Mouse (Mus musculus): ENCODE data around the gene Plpp3. TPM values are rescaled to one million over a fixed set of nuclear protein-coding genes. Genes with fewer than 3 reads are reported as not detected.
"Not testable (repeated sequence)": the region's sequence is repeated elsewhere in the genome, so short reads cannot be mapped to it uniquely, and the experiment has no call there.

The Plpp3 gene
- polyA plus RNA-seq, 1 experiment from 2014 or later: 75.6 TPM

DNA sequence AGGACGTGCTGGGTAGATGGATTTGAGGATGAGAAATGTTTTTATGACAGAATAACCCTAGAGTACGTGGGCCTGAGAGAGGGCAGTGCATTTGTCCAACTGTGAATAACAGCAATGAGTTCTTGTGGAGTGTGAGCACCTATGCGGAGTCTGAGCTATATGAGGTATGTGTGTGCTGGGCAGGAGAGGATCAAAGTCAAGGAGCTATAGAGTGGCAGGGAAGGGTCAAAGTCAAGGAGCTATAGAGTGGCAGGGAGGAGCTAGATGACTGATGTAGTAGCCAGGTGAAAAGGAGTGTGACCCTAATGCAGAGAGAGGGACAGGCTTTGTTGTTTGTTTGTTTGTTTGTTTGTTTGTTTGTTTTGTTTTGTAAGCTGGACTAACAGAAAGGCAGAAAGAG is 98.0 kb downstream of the Plpp3 start:
- no peaks in the 10 kb centered on the region for H3K27me3 ChIP-seq
- no peak overlapping the region for H3K4me3 ChIP-seq
- H3K4me1 ChIP-seq: no peaks in the 10 kb centered on the region
- WGBS: 86% methylated on average over 3 of the region's 3 CpGs
- H3K9me3 ChIP-seq: no peaks in the 10 kb centered on the region
- no peak overlapping the region for H3K27ac ChIP-seq (replicated peaks)
- no peak overlapping the region for H3K4me2 ChIP-seq (replicated peaks)
- no peak for ATAC-seq (replicated peaks)
- H3K9ac ChIP-seq (replicated peaks): no peak overlapping the region
- no peaks in the 10 kb centered on the region for H3K36me3 ChIP-seq

DNA sequence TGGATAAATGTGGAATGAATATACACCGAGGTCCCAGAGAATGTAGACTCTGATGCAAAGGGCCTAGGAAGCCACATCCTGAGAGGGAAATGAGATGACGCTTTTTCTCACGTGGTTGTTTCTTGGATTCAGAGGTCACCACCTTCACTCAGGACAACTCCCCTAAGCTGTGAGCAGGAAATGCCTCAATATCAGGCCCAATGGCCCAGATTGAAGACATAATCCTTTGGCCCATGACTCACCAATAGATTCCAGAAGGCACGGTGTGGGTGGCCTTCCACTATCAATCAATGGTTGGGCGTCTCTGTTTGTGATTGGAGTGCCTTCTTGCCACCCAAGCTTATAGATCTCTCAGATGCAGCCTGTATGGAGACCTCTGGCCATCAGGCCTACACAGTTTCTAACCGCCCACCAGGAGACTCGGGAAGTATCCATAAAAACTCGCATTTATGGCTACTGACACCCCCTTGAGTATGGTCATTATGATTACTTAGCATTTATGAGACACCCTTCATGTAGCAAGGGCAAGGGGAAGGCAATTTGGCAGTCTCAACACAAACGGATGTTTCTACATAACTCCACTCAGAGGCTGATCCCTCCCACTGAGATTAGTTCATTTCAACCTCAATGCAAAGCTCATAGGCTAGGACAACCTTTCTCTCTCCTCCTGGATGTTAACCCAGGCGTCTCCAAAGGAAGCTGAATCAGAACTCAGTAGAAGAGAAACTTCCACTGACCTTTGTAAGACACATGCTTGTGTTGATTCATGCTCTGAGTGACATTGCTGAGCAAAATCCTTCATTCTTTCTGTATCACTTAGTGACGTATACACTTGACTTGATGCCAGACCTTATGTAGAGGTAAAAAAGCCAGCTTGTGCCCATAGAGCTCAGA is 100.8 kb downstream of the Plpp3 start:
- no peak overlapping the region for H3K9ac ChIP-seq (replicated peaks)
- H3K36me3 ChIP-seq: no peaks in the 10 kb centered on the region
- no peak overlapping the region for H3K4me2 ChIP-seq (replicated peaks)
- H3K27me3 ChIP-seq: no peaks in the 10 kb centered on the region
- 87% methylated on average over 11 of the region's 11 CpGs for WGBS
- no peak for ATAC-seq (replicated peaks)
- no peak overlapping the region for H3K27ac ChIP-seq (replicated peaks)
- no peak overlapping the region for H3K4me3 ChIP-seq
- H3K9me3 ChIP-seq: no peaks in the 10 kb centered on the region
- H3K4me1 ChIP-seq: no peaks in the 10 kb centered on the region

DNA sequence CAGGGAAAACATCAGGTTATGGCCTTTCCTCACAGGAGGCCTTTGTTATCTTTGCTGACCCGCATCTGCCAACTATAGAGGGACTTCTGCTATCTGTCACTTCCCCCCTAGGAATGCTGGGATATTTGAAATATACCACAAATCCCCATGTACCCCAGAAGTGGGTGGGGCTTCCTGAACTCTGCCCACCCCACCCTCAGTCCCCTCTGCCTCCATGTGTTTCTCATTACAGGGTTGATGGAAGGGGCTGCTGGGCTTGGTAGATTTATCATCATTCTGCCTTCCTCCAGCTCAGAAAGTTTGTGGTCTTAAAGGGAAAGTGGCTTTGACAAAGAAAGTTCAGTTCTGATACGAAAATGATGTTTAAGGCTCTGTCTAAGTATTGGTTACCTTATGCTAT is 103.2 kb downstream of the Plpp3 start:
- 76% methylated on average over 2 of the region's 2 CpGs for WGBS
- ATAC-seq (replicated peaks): no peak
- Histone ChIP-seq H3K9me3 (no peaks in the 10 kb centered on the region), H3K27ac (replicated peaks) (no peak overlapping the region), H3K27me3 (no peaks in the 10 kb centered on the region), H3K4me2 (replicated peaks) (no peak overlapping the region), H3K4me3 (no peak overlapping the region), H3K9ac (replicated peaks) (no peak overlapping the region), H3K4me1 (no peaks in the 10 kb centered on the region), H3K36me3 (no peaks in the 10 kb centered on the region)

DNA sequence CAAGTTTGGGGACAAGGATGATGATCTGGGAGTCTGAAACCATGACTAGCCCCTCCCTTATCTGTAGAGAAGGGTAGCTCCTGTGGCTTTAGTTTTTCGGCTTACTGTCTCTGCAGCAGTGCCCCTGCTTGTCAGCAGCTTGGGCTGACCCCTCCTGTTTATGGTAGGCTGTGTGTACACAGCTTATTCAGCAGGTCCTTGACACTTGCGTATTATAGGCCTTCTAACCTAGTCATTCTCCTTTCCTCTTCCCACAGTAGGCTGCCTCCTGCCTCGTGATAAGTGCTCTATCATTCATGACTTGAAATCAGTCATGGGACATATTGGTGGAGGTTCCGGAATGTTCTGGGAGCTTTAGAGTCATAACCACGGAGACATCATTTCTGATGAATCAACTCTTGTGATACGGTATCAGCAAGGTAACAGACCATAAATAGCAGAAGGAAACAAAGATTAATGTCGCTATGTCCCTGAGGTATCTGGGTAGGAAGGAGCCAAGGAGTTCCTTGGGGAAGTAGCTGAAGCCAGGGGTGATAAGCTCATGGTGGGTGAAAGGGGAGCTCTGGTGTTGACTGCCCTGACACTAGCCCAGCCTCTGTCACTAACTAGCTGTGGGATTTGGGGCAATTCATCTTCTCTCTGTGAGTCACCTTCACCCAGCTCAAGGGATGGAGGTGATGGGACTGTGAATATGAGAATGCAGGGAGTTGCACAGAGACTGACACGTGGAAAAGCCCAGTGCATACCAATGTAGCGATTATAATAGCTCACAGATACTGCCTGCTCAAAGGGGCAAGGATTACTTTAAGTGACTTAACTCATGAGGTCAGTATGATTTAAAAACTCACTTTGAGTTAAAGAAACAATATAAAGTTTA is 104.0 kb downstream of the Plpp3 start:
- ATAC-seq (replicated peaks): no peak
- Histone ChIP-seq H3K36me3 (no peaks in the 10 kb centered on the region), H3K4me1 (no peaks in the 10 kb centered on the region), H3K27me3 (no peaks in the 10 kb centered on the region), H3K9ac (replicated peaks) (no peak overlapping the region), H3K4me3 (no peak overlapping the region), H3K9me3 (no peaks in the 10 kb centered on the region), H3K27ac (replicated peaks) (no peak overlapping the region), H3K4me2 (replicated peaks) (no peak overlapping the region)
- WGBS: 87% methylated on average over 9 of the region's 9 CpGs

DNA sequence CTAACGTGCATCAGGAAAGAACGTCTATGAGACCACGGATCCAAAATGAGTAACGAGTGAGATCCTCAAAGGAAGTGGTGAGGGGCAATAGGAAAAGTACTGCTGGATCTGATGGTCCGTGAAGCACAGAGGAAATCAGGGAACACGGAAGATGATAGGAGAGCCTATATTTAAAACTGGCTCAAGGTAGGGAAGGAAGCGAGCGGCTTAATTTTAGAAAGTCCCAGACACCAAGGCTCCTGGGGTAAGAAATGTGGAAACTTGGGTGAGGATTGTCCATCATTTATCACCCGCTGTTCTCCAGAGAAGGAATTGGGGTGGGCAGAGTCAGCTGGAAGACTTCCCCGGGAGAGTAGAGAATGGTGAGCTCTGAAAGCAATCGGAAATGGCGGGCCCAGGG is 105.2 kb downstream of the Plpp3 start:
- ATAC-seq (replicated peaks): no peak
- H3K27me3 ChIP-seq: no peaks in the 10 kb centered on the region
- 90% methylated on average over 12 of the region's 12 CpGs for WGBS

DNA sequence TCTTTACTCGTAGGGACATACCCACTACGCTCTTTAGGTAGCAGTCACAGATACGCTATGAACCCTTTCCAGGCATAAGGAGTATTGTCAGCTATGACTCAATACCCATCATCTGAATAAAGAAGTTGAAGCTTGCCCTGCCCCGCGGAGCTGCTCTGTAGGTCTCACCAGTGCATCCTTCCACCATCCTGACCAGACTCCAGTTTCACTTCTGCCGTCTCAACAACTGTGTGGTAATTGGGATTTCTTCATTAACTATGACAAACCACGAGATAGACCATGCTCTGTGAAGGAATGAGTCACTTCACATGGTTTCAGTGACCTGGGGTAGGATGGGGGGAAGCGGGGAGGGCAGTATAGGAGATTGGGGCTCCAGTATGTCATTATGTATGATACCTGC is 106.5 kb downstream of the Plpp3 start:
- H3K36me3 ChIP-seq: no peaks in the 10 kb centered on the region
- H3K4me1 ChIP-seq: no peaks in the 10 kb centered on the region
- H3K4me2 ChIP-seq (replicated peaks): no peak overlapping the region
- no peak overlapping the region for H3K27ac ChIP-seq (replicated peaks)
- no peaks in the 10 kb centered on the region for H3K27me3 ChIP-seq
- ATAC-seq (replicated peaks): no peak
- no peak overlapping the region for H3K9ac ChIP-seq (replicated peaks)
- no peaks in the 10 kb centered on the region for H3K9me3 ChIP-seq
- H3K4me3 ChIP-seq: no peak overlapping the region
- WGBS: 94% methylated on average over 8 of the region's 8 CpGs

More for the DNA sequence above, 105.2 kb downstream of the Plpp3 start:
- H3K9me3 ChIP-seq: no peaks in the 10 kb centered on the region
- no peak overlapping the region for H3K4me2 ChIP-seq (replicated peaks)
- H3K27ac ChIP-seq (replicated peaks): no peak overlapping the region
- H3K4me3 ChIP-seq: no peak overlapping the region
- H3K4me1 ChIP-seq: no peaks in the 10 kb centered on the region
- no peak overlapping the region for H3K9ac ChIP-seq (replicated peaks)
- H3K36me3 ChIP-seq: no peaks in the 10 kb centered on the region

DNA sequence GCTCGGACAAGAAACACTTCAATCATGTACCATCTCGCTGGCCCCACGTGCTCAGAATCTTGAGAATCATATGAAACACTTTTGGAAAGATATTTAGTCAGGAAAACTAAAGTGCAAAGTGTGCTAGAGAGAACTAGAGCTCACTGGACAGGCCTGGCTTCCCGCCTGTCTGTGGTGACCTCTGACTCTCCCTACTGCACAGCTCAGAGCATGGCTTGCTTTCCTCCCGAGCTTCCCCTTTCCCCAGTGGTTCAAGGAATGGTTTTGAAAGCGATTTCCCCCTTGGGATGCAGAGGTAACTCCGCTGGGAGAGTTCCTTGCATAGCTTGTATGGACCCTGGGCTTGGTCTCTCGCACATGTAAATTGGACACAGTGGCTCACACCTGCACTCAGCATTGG is 107.9 kb downstream of the Plpp3 start:
- no peak for ATAC-seq (replicated peaks)
- Histone ChIP-seq H3K27me3 (no peaks in the 10 kb centered on the region), H3K9me3 (no peaks in the 10 kb centered on the region), H3K9ac (replicated peaks) (no peak overlapping the region), H3K36me3 (no peaks in the 10 kb centered on the region), H3K27ac (replicated peaks) (no peak overlapping the region), H3K4me2 (replicated peaks) (no peak overlapping the region), H3K4me1 (no peaks in the 10 kb centered on the region), H3K4me3 (no peak overlapping the region)
- WGBS: 89% methylated on average over 8 of the region's 8 CpGs

DNA sequence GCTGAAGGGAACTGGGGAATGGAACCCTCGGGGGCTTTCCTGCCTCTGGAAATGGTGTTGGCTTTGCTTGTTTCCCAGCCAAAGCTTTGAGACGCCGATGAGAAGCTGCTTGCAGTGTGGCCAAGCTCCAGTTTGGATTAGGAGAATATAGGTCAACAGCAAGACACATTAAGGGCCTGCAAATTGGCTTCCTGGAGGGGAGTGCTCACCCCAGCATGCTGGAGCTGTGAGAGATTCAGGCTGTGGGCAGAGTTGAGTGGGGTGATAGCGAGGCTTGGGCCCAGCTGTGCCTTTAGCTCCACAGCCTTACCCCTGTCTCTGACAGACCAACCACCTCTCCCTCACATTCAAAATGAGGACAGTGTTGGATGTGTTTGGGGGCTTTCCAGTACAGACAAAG is 108.5 kb downstream of the Plpp3 start:
- no peaks in the 10 kb centered on the region for H3K27me3 ChIP-seq
- ATAC-seq (replicated peaks): no peak
- no peak overlapping the region for H3K9ac ChIP-seq (replicated peaks)
- H3K27ac ChIP-seq (replicated peaks): no peak overlapping the region
- H3K36me3 ChIP-seq: no peaks in the 10 kb centered on the region
- H3K9me3 ChIP-seq: no peaks in the 10 kb centered on the region
- no peak overlapping the region for H3K4me3 ChIP-seq
- WGBS: 79% methylated on average over 4 of the region's 4 CpGs
- no peak overlapping the region for H3K4me2 ChIP-seq (replicated peaks)
- no peaks in the 10 kb centered on the region for H3K4me1 ChIP-seq

DNA sequence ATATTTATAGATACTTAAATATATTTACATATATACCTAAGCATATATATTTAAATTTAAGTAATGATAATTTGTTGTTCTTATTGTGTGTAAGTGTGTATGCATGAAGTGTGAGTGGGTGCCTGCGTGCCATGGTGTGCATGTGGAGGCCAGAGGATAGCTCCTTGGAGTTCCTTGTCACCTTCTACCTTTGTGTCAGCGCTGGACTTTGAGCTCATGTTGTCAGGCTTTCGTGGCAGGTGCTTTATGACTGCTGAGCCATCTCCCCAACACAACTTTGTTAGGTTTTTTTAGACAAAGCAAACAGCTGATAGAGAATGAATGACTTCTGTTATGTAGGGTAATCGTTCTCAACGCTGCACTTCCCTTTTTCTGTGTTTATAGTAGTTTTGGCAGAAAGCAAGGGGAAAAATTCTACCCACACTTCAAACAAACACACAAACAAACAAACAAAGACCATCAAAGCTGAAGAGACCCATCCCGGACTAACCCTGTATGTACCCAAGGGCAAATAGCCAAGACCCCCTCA is 111.1 kb downstream of the Plpp3 start:
- H3K9me3 ChIP-seq: no peaks in the 10 kb centered on the region
- no peak overlapping the region for H3K4me3 ChIP-seq
- no peak for ATAC-seq (replicated peaks)
- H3K36me3 ChIP-seq: no peaks in the 10 kb centered on the region
- no peaks in the 10 kb centered on the region for H3K4me1 ChIP-seq
- H3K27me3 ChIP-seq: no peaks in the 10 kb centered on the region
- no peak overlapping the region for H3K4me2 ChIP-seq (replicated peaks)
- H3K27ac ChIP-seq (replicated peaks): no peak overlapping the region
- H3K9ac ChIP-seq (replicated peaks): no peak overlapping the region
- 88% methylated on average over 6 of the region's 6 CpGs for WGBS

DNA sequence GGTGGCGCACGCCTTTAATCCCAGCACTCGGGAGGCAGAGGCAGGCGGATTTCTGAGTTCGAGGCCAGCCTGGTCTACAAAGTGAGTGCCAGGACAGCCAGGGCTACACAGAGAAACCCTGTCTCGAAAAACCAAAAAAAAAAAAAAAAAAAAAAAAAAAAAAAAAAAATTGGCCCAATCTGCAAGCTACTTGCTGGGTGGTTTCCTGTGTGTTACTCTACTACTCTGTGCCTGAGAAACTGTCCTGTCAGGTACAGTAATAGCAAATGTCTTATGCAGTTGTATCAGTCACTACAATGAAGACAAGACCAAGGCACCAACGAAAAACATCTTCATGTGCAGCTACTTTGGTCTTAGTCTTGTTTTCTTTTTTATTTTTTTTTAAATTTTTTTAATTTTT is 112.3 kb downstream of the Plpp3 start:
- H3K9ac ChIP-seq (replicated peaks); ATAC-seq (replicated peaks); H3K9me3 ChIP-seq; H3K27ac ChIP-seq (replicated peaks); H3K4me2 ChIP-seq (replicated peaks); H3K27me3 ChIP-seq; H3K36me3 ChIP-seq; H3K4me3 ChIP-seq; H3K4me1 ChIP-seq: not testable (repeated sequence)
- 99% methylated on average over 6 of the region's 7 CpGs for WGBS

DNA sequence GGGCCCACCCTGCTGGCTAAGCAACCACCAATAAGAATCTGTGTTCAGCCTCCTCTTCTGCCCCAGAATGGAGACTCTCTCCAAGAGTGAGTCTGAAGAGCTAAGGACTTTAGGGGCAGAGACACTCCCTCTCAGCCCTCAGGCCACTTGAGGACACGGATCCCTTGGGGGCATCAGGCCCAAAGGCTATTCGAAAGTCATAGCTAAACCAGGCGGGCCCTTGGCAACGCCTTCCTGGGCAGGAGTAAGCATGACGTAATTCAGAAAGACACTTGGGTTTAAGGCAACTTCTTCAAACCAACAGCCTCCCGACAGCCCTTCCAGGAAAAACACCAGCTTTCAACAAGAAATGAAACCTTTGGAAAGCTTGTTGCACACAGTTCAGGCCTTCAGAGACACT is 114.0 kb downstream of the Plpp3 start:
- Histone ChIP-seq H3K9me3 (no peaks in the 10 kb centered on the region), H3K27ac (replicated peaks) (no peak overlapping the region), H3K4me3 (no peak overlapping the region), H3K27me3 (no peaks in the 10 kb centered on the region), H3K36me3 (no peaks in the 10 kb centered on the region), H3K4me2 (replicated peaks) (no peak overlapping the region), H3K9ac (replicated peaks) (no peak overlapping the region), H3K4me1 (peaks cover 3% of the 10 kb centered on the region; the same call in 1 of the 2 replicates)
- WGBS: 90% methylated on average over 6 of the region's 6 CpGs
- no peak for ATAC-seq (replicated peaks)

DNA sequence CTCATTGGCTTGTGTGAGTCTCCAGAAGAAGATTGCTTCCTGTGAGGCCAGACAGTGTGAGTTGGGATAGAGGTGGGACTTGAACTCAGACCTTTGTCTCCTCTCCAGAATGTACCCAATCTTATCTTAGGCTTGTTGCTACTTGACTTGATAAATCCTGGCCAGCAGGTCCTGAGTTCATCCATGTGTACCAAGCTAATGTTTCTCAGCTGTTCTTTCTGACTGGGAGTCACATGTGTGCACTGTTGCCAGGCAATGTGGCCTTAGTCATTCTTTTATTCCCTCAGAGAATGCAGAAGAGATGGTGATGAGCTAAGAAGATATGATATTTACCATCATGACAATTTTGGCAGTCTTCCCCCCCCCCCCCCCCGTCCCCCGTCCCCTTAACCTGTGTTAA is 115.9 kb downstream of the Plpp3 start:
- H3K9me3 ChIP-seq: no peaks in the 10 kb centered on the region
- no peak overlapping the region for H3K27ac ChIP-seq (replicated peaks)
- H3K36me3 ChIP-seq: no peaks in the 10 kb centered on the region
- no peak for ATAC-seq (replicated peaks)
- WGBS: 75% methylated on average over 2 of the region's 2 CpGs
- no peak overlapping the region for H3K9ac ChIP-seq (replicated peaks)
- H3K4me3 ChIP-seq: no peak overlapping the region
- peaks cover 5% of the 10 kb centered on the region; the same call in 1 of the 2 replicates for H3K4me1 ChIP-seq
- H3K27me3 ChIP-seq: no peaks in the 10 kb centered on the region
- H3K4me2 ChIP-seq (replicated peaks): no peak overlapping the region

Data from forebrain, embryonic 15.5 days (tissue).